Mouse (Mus musculus) liver (tissue): Measurements from ENCODE around the gene Cul7.

ENCODE experiments used
- DNase-seq: peaks from one replicate; pipeline ENCODE4 v3.0.0-alpha.2; 2020; ENCODE audit warnings: mixed read lengths

Cul7 gene

GRCm38 (mm10) chr17:46650232-46651031 is at the start of gene Cul7:
Gene Cul7 (plus strand): TSS chr17:46650337.
- DNase-seq, result peak; percentile 94

- DNase-seq, result no peak
Observed at GRCm38 (mm10) chr17:46600569-46600968, 49.6 kb upstream of the Cul7 start.

- DNase-seq, result no peak
Observed at GRCm38 (mm10) chr17:46602212-46602611, 47.9 kb upstream of the Cul7 start.

DNA sequence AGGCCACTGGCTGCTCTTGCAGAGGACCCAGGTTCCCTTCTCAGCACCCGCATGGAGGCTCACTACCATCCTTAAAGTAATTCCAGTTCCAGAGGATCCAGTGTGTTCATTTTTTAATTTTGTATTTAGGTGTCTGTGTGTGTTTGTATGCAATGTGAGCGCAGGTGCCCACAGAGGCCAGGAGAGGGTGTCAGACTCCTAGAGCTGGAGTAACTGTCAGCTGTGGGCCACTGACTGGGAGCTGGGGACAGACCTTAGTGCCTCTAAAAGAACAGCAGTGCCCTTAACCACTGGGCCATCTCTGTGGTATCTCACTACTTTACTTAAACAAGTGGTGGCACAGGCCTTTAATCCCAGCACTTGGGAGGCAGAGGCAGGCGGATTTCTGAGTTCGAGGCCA is 46.9 kb upstream of the Cul7 start:
- DNase-seq, result no peak

GRCm38 (mm10) chr17:46605126-46605525 is 45.0 kb upstream of the Cul7 start:
- no peak for DNase-seq

DNA sequence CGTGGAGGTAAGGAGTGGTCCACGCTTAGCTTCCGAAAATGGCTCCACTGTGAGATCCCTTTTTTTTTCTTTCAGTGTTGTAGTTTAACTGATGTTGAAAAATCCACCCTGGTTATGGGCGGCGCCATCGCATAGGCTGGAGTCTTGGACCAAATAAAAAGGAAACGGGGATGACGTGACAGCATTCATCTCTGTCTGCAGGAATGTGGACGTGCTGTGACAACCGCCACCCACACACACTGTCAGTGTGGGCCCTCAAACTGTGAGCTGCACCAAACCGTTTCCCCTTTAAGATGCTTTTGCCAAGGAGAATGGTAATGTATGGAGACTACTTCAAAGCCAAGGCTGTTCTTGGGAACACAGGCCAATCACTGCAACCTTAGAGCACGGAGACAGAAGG is 44.1 kb upstream of the Cul7 start:
- DNase-seq, result no peak

DNA sequence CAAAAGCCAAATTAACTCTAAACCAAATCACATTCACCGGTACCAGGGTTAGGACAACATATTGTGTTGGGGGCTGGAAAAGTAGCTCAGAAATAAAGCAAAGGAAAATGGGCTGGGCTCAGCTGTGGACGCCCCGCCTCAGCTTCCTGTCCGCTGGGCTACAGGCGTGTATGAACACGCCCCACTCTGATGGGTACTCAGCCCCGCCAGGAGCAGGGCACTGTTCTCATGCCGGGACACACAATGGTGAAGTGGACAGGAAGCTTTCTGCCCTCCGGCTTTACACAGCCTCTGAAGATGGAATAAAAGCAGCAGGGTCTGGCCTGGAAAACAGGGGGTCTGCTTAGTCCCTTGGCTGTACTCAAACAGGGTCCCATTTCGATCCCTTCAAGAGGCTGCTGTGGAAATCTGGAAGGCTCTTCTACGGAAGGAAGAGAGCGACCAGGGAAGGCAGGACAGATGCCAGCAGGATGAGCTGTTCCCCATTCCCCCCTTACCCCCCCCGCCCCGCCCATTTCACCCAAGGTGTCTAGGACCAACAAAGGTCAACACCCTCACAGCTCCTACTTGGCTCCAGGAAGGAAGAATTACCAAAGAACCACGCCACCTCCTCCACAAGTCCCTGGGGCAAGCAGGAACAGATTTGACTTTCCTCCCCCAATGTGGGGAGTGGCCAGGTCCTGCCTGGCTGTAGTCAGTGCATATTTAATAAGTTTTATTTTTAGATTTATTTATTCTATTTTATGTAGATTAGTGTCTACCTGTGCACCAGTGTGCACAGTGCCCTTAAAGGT is 40.2 kb upstream of the Cul7 start:
- no peak for DNase-seq

- DNase-seq, result no peak
Observed at GRCm38 (mm10) chr17:46611316-46611715, 38.8 kb upstream of the Cul7 start.

DNA sequence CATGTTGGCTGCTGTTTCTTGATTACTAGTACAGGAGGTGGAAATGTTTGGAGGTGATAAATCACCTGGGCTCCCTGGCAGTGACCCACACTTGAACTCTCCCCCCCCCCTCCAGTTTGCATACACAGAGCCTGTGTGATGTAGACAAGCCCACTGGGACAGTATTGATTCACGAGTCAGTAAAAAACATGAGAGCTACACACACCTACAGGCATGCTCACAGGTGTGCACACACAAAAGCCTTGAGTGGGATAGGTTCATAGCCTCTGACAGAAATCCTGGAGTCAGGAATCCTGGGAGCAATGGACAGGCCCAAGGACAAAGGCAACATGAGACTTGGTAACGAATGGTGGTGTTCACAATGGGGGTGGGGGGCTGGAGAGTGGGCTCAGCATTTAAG is 37.9 kb upstream of the Cul7 start:
- no peak for DNase-seq

- DNase-seq, result no peak
Observed at GRCm38 (mm10) chr17:46612820-46613219, 37.3 kb upstream of the Cul7 start.

GRCm38 (mm10) chr17:46613229-46613628 is 36.9 kb upstream of the Cul7 start:
- no peak for DNase-seq

DNA sequence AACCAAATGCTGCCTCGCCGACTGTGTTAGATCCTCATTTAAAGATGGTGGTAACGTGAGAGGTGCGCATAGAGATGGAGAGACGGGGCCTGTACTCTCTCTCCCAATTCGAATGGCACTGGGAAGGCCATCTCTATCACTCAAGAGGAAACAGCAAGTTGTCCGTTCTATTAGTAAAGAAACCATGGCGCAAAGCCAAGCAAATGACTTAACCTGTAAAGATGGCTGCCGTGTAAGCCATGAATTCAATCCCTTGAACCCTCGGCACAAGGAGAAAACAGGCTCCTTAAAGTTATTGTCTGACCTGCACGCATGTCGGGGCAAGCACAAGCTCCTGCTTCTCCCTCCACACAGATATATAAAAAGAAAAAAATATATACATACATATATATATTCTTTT is 32.3 kb upstream of the Cul7 start:
- DNase-seq, result no peak

DNA sequence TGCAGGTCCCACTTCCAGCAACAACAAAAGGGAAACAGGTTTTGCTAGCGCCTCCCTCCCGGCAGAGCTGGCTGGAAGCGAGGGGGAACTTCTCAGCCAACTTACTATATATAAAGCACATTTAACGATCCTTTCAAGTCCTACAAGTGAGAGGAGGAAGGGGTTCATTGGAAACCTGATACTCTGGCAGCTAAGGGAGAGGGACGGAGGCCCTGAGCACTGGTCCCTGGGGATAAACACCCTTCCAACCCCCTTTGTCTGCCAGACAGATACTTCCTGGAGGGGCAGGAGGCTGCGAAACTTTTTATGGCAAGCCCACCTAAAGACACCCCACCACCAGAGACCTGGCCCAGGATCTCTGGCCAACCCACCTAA is 31.8 kb upstream of the Cul7 start:
- no peak for DNase-seq

GRCm38 (mm10) chr17:46618769-46619682 is 31.1 kb upstream of the Cul7 start:
- DNase-seq, result no peak

- DNase-seq, result no peak
Observed at GRCm38 (mm10) chr17:46619683-46620357, 30.3 kb upstream of the Cul7 start.

DNA sequence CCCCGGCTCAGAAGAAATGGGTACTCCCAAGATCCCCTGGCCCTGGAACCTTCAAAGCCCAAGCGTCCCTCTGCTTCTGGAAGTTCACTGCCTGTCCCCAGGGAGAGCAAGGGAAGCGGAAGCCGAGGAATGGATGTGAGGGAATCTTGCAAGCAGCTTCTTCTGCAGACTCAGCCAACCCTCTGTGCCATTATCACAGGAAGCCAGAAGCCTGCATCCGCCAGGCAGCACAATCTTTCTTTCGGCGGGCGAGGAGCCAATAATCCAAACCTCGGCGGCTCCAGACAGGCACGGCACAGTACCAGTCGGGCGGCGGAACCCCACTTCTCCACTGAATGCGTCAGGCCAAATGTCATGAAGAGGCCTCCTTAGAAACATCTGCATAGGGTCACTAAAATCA is 28.8 kb upstream of the Cul7 start:
- DNase-seq, result peak; percentile 44

- DNase-seq, result peak; percentile 20
Observed at GRCm38 (mm10) chr17:46622269-46622668, 27.9 kb upstream of the Cul7 start.

- no peak for DNase-seq
Observed at GRCm38 (mm10) chr17:46623819-46624557, 26.1 kb upstream of the Cul7 start.

GRCm38 (mm10) chr17:46624598-46624997 is 25.5 kb upstream of the Cul7 start:
- no peak for DNase-seq

DNA sequence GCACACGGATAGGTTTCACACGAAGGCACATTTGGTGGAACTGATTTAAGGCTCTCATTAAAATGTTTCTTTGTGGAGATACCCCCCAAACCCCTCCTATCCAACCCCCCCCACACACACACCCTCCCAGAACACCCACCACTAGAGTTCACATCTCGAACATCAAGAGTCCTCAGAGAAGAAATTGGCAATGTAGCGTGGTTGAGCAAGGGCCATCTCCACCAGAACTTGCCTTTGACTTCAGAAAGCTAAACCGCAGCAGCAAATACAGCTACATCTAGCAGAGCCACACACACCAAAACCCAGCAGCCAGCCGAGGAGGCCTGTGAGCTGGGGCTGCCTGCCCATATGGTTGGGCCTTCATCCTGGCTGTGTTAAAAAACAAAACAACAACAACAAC is 22.7 kb upstream of the Cul7 start:
- DNase-seq, result no peak

GRCm38 (mm10) chr17:46628471-46628790 is 21.7 kb upstream of the Cul7 start:
- DNase-seq, result no peak
